Mouse (Mus musculus) erythroblast, embryonic 14.5 days (primary cell): ENCODE data around the gene Mrtfa.

Source experiments
- GATA1 ChIP-seq: IDR thresholded peaks from 2 replicates; pipeline ENCODE4 v1.6.1; 2012; ENCODE audit warnings: low read length, inconsistent platforms, mixed read lengths
- TAL1 ChIP-seq: IDR thresholded peaks from 3 replicates; pipeline ENCODE4 v1.6.1; 2012; ENCODE audit warnings: low read length, inconsistent platforms, mixed read lengths

GRCm38 (mm10) chr15:81070470-81070869, 120.1 kb downstream of the Mrtfa start:
- TF ChIP-seq TAL1 (no peak), GATA1 (no peak)
